Mouse (Mus musculus) adrenal gland, adult (tissue): Measurements from ENCODE around the gene Fcna.
A peak's percentile ranks its signal among the peaks of the same experiment; 100 is the strongest.

ENCODE experiments used
- DNase-seq, 2 experiments: peaks; one replicate each; pipeline ENCODE4 v3.0.0; 2022 to 2023; ENCODE audit warnings: low spot score in 1 of 2; ENCODE audit not compliant: inconsistent age in 2 of 2

The Fcna gene

DNA sequence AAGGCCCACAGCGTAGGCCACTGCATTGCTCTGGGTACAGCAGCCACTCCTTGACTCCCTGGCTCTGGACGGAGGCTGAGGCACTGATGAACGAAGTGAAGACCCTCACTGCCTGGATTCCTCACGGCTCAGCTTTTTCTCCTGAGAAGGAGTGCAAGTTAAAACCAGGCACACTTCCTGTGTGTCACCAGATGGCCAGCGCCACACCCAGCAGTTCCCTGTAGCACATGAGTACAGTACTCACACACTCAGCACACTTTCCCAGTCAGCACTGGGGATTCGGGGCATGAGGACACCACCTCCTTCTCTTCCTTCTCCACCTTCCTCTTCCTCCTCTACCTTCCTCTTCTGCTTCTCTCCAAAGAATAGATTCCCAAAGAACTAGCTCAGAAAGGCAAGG is at the start of gene Fcna:
Gene Fcna, minus strand, starts transcription at position 220 of the 400 bp plus-strand sequence.
- no peak for DNase-seq

DNA sequence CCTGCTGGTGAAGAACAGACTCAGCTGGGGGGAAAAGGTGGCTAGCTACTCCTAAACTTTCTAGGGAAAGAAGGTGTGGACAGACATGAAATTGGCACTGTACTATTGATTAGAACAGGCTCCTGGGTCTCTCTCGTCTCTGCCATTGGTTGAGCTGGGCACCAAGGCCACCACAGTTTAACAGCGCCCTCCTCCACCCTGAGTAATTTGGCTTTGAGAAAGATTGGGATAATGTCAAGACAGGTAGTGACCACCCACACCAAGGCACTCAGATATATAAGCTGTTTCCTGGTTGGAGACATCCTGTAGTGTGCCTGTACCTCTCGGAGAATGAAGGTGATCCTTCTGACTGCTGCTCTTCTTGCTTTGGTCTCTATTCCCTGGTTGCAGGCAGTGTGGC is 48.7 kb upstream of the Fcna start, which contains the start of gene Lcn6:
Gene Lcn6, plus strand, starts transcription at position 301 of the 400 bp plus-strand sequence.
- no peak for DNase-seq

DNA sequence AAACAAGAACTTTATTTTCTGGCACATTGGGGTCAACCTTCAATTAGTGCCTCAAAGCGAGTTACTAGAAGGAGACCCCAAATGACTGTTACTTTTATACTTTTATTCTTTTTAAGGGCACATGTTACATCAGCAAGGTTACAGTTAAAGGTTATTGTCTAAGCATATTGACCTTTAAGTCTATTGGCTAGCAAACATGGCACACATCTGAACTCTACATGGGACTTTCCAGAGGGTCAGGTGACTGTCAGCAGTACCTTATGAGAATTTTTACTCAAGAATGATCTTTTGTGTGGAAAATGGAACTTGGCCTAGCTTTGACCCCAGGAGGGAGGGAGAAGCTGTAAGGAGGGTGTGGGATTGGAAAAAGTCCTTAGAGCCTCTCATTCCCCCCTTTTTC is 38.7 kb upstream of the Fcna start:
- no peak for DNase-seq

GRCm38 (mm10) chr2:25664125-25664524 is 36.3 kb upstream of the Fcna start:
- DNase-seq = no peak

- peak; percentile 71 to 92 for DNase-seq
Measured at GRCm38 (mm10) chr2:25663511-25663910, 35.7 kb upstream of the Fcna start.

DNA sequence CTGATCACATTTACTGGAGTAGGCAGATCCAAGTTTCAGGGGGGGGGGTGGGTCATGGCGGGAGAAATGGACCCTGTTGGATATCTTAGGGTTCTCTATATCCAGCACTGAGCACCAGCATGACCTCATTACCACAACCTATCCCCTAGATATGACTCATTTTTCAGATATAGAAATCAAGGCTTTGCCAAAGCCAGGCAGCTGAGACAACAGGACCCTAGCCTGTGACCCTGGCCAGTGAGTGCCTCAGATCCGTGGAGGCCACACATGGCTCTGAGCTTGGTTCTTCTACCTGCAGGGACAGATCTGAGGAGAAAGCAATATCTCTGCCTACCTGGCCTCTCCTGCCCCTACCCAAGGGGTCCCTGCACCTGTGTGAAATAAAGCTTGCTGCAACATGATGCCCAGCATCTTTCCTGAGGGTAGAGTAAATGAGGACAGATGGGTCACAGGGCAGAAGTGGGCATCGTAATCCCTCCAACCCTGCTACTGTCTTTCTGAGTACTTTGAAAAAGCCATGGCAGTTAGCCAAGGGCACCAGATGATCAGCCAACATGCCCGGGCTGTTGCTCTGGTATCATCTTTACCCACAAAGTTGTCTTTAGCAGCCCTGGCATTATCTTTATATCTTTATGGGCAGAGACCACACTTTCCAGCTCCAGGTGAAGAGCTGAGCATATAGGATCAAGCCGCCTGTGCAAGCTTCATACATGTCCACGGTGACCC is 33.6 kb upstream of the Fcna start:
- peak; percentile 29 to 73 for DNase-seq

DNA sequence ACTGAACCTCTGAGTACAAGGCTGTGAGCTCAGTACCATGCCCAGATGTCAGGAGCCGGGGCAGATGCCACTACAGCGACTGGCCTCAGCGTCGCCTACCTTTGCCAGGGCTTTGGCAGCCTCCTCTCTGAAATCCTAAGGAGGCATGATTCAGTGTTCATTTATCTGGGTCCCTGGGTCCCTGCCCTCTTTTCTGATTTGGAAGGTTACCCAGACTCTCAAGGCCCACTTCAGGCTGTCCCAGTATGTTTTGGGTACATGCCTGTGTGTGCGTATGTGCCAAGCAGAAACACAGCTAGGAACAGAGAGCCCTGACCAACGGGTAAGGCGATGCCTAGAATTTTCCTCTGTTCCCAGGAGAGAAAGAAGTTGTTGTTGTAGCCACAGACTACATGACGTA is 32.4 kb upstream of the Fcna start:
- DNase-seq = peak; percentile 23 to 76

GRCm38 (mm10) chr2:25657652-25658051 is 29.8 kb upstream of the Fcna start, which contains the start of gene Lcn5:
Gene Lcn5, plus strand, starts transcription at chr2:25657952.
- DNase-seq = no peak

- peak; percentile 49 to 83 for DNase-seq
Measured at GRCm38 (mm10) chr2:25657246-25657645, 29.4 kb upstream of the Fcna start.

DNA sequence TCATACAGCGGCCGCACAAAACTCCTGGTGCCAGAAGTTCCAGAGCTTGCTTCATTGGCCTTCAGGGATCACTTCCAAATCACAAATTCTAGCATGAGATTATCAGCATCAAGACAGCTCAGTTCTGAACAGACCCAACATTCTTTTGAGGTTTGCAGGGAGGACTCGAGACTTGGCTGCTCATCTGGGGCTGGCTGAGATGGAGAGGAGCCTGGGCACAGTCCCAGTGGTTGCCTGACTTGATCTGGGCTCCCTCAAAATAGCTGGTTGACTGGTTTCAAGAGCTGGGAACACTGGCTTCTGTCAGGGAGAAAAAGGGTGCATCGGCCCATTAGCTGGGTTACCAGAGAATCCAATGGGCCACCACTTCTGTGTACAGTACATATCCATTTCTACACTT is 28.9 kb upstream of the Fcna start:
- DNase-seq = no peak

DNA sequence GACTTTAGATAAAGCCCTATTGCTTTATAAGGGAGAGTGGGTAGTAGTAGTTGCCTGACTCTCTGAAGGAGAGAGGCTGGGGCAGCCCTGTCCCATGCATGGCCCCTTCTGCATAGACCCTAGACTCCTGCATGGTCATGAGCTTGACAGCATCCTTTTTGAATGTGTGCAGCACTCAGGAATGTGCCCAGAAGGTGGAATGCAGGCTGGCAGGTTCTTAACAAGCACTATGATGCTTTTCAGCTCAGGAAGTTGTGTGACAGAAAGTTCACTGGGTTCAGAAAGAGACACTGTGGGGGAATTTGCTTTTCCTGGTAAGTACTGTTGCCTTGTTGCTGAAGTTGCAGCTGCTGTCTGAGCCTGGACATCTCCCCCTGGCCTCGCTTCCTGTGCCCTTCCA is 26.7 kb upstream of the Fcna start:
- no peak for DNase-seq

- DNase-seq = no peak
Measured at GRCm38 (mm10) chr2:25652902-25653301, 25.1 kb upstream of the Fcna start, which contains the start of gene Lcn8. Gene Lcn8, plus strand, starts transcription at chr2:25653120.

GRCm38 (mm10) chr2:25639890-25640289 is 12.1 kb upstream of the Fcna start:
- peak; percentile 50 to 80 for DNase-seq

DNA sequence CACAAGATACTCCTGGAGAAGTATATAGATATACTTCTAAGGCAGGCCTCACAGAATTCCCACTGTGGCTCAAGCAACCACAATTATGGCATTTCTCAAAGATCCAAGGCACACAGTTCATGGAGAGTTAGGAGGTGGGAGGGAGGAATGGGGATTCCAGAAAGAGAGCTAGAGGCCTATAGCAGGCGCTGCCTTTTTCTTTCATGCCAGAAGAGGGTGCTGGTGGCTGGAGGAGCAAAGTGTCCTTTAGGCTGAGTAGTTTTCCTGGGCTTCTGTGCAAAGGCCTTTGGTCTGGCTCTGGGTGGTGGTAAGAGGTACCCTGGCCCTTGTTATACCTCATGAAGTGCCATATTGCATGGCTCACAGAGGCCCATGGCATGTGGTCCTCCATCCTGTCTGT is 6.2 kb upstream of the Fcna start:
- peak in 1 of 2 experiments; percentile 81 for DNase-seq

GRCm38 (mm10) chr2:25633616-25634015 is 5.8 kb upstream of the Fcna start:
- DNase-seq = peak; percentile 60 to 88

DNA sequence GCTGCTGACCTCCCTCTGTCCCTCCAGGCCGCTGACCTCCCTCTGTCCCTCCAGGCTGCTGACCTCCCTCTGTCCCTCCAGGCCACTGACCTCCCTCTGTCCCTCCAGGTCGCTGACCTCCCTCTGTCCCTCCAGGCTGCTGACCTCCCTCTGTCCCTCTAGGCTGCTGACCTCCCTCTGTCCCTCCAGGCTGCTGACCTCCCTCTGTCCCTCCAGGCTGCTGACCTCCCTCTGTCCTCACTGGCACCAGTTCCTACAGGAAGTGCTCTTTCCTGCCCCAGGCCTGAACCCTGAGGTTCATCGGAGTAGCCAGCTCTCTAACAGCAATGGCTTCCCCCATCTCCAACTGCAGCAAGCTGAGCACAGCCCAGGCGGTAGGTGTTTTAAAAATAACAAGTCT is 908 bp upstream of the Fcna start:
- DNase-seq = peak in 1 of 2 experiments; percentile 58

GRCm38 (mm10) chr2:25625986-25626385 is 1.8 kb downstream of the Fcna start:
- no peak for DNase-seq

- DNase-seq = peak; percentile 95 to 97
Measured at GRCm38 (mm10) chr2:25621229-25622200, 6.3 kb downstream of the Fcna start, which contains the start of gene Tmem141. Gene Tmem141, minus strand, starts transcription at chr2:25622005.

- no peak for DNase-seq
Measured at GRCm38 (mm10) chr2:25620852-25621228, 7.0 kb downstream of the Fcna start.

GRCm38 (mm10) chr2:25620386-25620785 is 7.4 kb downstream of the Fcna start:
- DNase-seq = no peak

DNA sequence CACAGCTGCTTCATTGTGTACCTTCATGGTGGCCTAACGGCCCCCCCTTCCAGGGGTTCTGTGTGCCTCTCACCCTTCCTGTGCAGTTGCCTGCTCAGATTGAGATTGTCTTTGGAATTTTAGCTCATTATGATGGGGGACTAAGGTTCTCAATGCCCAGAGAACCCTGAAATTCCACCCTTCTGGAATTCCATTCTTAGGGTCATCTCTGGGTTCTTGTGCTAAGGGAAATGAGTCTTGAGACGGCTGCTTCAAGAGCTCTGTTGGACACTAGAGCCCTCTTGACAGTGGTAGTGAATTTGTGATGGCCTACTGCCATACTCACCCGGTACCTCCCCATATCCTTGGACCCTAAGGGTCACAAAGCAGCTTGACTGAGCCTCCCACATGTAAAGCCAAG is 10.3 kb downstream of the Fcna start, which contains the start of gene Ccdc183:
Gene Ccdc183, minus strand, starts transcription at position 101 of the 400 bp plus-strand sequence.
- DNase-seq = no peak

DNA sequence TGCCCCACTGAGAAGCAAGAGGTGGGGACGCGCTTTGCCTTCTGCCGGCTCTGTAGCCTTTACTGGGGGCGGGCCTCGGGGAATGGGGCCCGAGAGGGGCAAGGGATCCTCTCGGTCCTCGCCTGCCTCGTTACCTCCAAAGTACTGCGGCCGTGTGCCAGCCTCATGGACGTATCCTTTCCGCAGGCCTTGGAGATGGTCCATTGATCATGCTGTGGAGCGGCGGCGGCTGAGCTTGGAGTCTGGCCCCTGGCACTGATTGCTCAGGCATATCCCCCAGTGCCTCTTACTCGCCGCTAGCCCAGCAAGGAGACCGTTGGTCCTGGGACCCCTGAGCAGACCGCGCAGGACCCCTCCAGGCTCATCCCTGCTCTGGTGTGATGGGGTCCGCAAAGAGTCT is 11.4 kb downstream of the Fcna start:
- no peak for DNase-seq
